Mouse (Mus musculus) ES-E14 (cell line): ENCODE results near the gene Ints12. TPM values are rescaled to one million over a fixed set of nuclear protein-coding genes. Genes with fewer than 3 reads are reported as not detected.

ENCODE experiments used
- DNase-seq: peaks from one replicate; pipeline ENCODE4 v3.0.0-alpha.2; 2013; ENCODE audit warnings: low read depth, low spot score
- H3K27ac ChIP-seq: 2 replicates; pipeline ENCODE4 v1.5.1; 2012; ENCODE audit warnings: low read depth, mild to moderate bottlenecking, low read length, moderate library complexity, mixed read lengths; ENCODE audit not compliant: poor library complexity, insufficient read depth, severe bottlenecking
- H3K36me3 ChIP-seq: 2 replicates; pipeline ENCODE4 v1.6.1; 2012; ENCODE audit warnings: mild to moderate bottlenecking, low read length, moderate library complexity, mixed read lengths; ENCODE audit not compliant: control insufficient read depth, poor library complexity, insufficient read depth, severe bottlenecking
- H3K4me1 ChIP-seq, 2 experiments: fragments of 150-350 bp in 1 of 2; sonication (generic) in 1 of 2; 2 replicates each; pipeline ENCODE4 v1.6.1; 2012; ENCODE audit warnings: low read length in 2 of 2, mild to moderate bottlenecking in 1 of 2, mixed read lengths in 1 of 2; ENCODE audit not compliant: control insufficient read depth in 2 of 2, insufficient read depth in 2 of 2, poor library complexity in 1 of 2
- H3K4me3 ChIP-seq, 2 experiments: fragments of 150-350 bp in 1 of 2; sonication (generic) in 1 of 2; 2 replicates each; pipeline ENCODE4 v1.5.1; 2012; ENCODE audit warnings: low read length in 2 of 2, low read depth in 1 of 2, mild to moderate bottlenecking in 1 of 2, mixed read lengths in 1 of 2; ENCODE audit not compliant: insufficient read depth in 1 of 2, poor library complexity in 1 of 2, severe bottlenecking in 1 of 2
- H3K9ac ChIP-seq: 2 replicates; pipeline ENCODE4 v1.6.1; 2012; ENCODE audit warnings: low read depth, mild to moderate bottlenecking, low read length, mixed read lengths; ENCODE audit not compliant: poor library complexity, insufficient read depth, severe bottlenecking
- H3K9me3 ChIP-seq: fragments of 150-350 bp; sonication (generic); 2 replicates; pipeline ENCODE4 v1.6.1; 2012; ENCODE audit warnings: low read depth, mild to moderate bottlenecking, low read length; ENCODE audit not compliant: control insufficient read depth, insufficient read depth
- CHD2 ChIP-seq: IDR thresholded peaks from 2 replicates; pipeline ENCODE4 v1.6.1; 2014; ENCODE audit warnings: mild to moderate bottlenecking, low read depth, low read length, inconsistent platforms
- HCFC1 ChIP-seq: IDR thresholded peaks from 2 replicates; pipeline ENCODE4 v1.6.1; 2012; ENCODE audit warnings: low read length, inconsistent platforms, borderline replicate concordance; ENCODE audit not compliant: insufficient read depth
- MAFK ChIP-seq: IDR thresholded peaks from 2 replicates; pipeline ENCODE4 v1.6.1; 2014; ENCODE audit warnings: mild to moderate bottlenecking, low read depth, low read length, inconsistent platforms; ENCODE audit not compliant: insufficient read depth
- ZC3H11A ChIP-seq: IDR thresholded peaks from 2 replicates; pipeline ENCODE4 v1.6.1; 2012; ENCODE audit warnings: low read depth, mild to moderate bottlenecking, inconsistent platforms, low read length, borderline replicate concordance
- ZNF384 ChIP-seq: IDR thresholded peaks from 2 replicates; pipeline ENCODE4 v1.6.1; 2012; ENCODE audit warnings: low read depth, low read length, inconsistent platforms
- in situ Hi-C, 2 experiments: fragments of 600-800 bp; cut with MboI; formaldehyde crosslinking; loops; one replicate each; pipeline ENCODE4 v1.15.1; 2025; ENCODE audit warnings: low sequenced_read_pairs in 2 of 2, inconsistent platforms in 1 of 2; ENCODE audit not compliant: unreplicated experiment in 2 of 2
- total RNA-seq: library from RNA; depleted of rRNA; stranded (reverse); fragments of 300-350 nt; gene quantifications from 2 replicates; pipeline ENCODE4 v1.2.3, GENCODE M21; 2012

Ints12 gene
- total RNA-seq, 1 experiment: 24.3 TPM

DNA sequence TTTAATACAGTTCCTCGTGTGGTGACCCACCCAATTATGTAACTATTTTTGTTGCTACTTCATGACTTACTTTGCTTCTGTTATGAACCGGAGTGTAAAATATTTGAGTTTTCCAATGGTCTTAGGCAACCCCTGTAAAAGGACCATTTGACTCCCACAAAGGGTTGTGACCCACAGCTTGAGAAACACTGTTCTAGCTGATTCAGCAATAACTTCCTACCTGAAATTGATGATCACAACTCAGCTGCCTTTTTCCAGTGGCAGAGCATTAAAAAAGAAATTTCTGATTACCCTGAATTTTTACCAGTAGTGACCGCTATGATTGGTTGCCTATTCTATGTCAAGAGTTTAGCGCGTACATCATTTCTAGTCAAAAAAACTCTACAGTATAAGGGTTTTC, 39.7 kb downstream of the Ints12 start:
- H3K9ac ChIP-seq: no peak overlapping the region
- in situ Hi-C loops: no loop called here
- H3K4me1 ChIP-seq: no peaks in the 10 kb centered on the region
- no peak overlapping the region for H3K27ac ChIP-seq
- no peak overlapping the region for H3K4me3 ChIP-seq
- TF ChIP-seq ZNF384 (no peak), CHD2 (no peak), ZC3H11A (no peak), HCFC1 (no peak), MAFK (peak; percentile 60)
- no peaks in the 10 kb centered on the region for H3K9me3 ChIP-seq
- no peak for DNase-seq
- H3K36me3 ChIP-seq: no peaks in the 10 kb centered on the region

DNA sequence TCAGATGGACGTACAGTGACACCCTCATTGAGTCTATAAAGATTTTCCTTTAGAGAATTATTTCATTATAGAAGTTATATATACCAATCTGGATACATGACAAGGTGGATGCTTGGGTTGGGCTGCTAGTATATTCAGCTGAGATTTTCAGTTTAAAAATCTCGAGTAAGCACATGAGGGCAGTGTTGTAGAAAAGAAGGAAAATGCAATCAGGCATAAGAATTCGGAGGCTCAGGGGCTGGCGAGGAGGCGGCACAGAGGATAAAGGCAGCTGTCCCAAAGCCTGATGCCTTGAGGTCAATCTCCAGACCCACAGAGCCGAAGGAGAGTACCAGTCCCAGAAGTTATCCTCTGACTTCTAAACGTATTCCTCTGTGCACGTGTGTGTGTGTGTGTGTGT, 41.0 kb downstream of the Ints12 start:
- H3K4me1 ChIP-seq: no peaks in the 10 kb centered on the region
- H3K9ac ChIP-seq: no peak overlapping the region
- no peak overlapping the region for H3K27ac ChIP-seq
- no peaks in the 10 kb centered on the region for H3K36me3 ChIP-seq
- in situ Hi-C loops: no loop called here
- no peak for TF ChIP-seq ZNF384
- TF ChIP-seq MAFK: no peak
- no peak for TF ChIP-seq CHD2
- TF ChIP-seq HCFC1: no peak
- TF ChIP-seq ZC3H11A: no peak
- DNase-seq: no peak
- H3K4me3 ChIP-seq: no peak overlapping the region
- no peaks in the 10 kb centered on the region for H3K9me3 ChIP-seq

DNA sequence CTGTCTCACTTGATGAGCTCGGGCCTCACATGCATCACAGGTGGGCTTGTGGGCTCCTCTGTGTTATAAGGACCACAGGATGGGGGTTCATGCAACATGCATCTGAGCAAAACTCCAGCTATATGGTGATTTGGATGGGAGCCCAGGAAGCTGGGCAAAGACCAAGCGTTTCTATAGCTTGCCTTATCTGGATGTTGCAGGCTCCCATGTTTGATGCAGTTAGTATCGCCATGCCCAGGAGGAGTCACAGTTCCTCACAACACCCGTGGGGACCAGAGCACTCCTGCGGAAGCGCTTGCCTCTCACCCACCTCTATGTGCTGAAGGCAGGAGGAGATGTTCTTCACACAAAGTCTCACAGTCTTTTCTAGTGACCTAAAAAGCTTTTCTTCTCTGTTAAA, 50.2 kb downstream of the Ints12 start:
- Histone ChIP-seq H3K9ac (no peak overlapping the region), H3K4me1 (no peaks in the 10 kb centered on the region), H3K36me3 (no peaks in the 10 kb centered on the region), H3K4me3 (no peak overlapping the region), H3K27ac (no peak overlapping the region), H3K9me3 (no peaks in the 10 kb centered on the region)
- in situ Hi-C loops: no loop called here
- DNase-seq: no peak
- TF ChIP-seq CHD2 (no peak), ZC3H11A (no peak), ZNF384 (no peak), MAFK (no peak), HCFC1 (no peak)

DNA sequence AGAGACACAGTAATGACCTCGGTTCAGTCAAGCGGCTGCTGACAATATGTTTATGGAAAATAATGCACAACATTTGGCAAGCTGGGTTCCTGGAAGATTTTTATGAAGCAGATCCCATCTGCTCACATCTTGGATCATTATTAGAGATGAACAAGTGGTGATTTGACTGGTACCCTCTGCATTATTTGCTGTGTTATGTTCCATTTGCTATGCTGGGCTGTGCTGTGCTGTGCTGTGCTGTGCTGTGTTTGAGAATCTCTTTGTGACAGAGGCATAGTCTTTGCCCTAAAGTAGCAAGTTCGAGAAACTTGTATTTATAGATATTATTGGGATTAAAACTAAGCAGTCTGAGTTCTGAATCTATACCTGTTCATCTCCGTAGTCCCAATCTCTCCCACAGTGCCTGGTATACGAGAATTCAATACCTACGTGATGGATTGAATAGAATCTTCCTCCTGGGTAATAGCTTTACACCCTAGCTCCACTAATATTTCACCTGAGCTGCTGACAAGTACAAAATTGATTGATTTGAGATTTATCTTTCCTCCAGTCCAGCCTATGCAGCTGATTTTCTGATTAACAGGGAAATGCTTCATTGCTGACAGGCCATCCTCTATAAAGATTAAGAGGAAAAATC, 53.0 kb downstream of the Ints12 start:
- Histone ChIP-seq H3K9me3 (no peaks in the 10 kb centered on the region), H3K9ac (no peak overlapping the region), H3K36me3 (no peaks in the 10 kb centered on the region), H3K4me3 (no peak overlapping the region), H3K27ac (no peak overlapping the region), H3K4me1 (no peaks in the 10 kb centered on the region)
- in situ Hi-C loops: no loop called here
- TF ChIP-seq ZNF384: no peak
- no peak for TF ChIP-seq MAFK
- no peak for TF ChIP-seq ZC3H11A
- no peak for TF ChIP-seq CHD2
- no peak for TF ChIP-seq HCFC1
- no peak for DNase-seq

DNA sequence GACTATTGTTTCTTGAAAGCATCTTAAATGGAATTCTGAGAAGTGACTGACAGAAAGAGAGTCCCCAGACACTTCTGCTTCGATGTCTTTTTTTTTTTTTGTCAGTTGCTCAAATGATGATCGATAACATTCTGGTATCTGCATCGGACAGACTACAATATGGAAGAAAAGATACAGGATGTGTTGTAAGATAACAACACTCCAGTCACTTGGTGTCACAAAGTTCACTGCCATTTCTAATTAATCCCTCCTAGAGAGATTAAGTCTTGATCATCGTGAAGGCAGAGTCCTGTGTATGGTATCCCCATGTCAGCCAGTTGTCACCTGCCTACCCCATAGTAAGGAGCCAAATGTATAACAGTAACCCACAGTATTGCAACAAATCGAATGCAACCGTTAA, 60.0 kb downstream of the Ints12 start:
- TF ChIP-seq ZC3H11A (no peak), ZNF384 (no peak), CHD2 (no peak), HCFC1 (no peak), MAFK (no peak)
- in situ Hi-C loops: no loop called here
- no peak overlapping the region for H3K9ac ChIP-seq
- no peak overlapping the region for H3K4me3 ChIP-seq
- no peaks in the 10 kb centered on the region for H3K9me3 ChIP-seq
- no peaks in the 10 kb centered on the region for H3K36me3 ChIP-seq
- H3K4me1 ChIP-seq: no peaks in the 10 kb centered on the region
- DNase-seq: no peak
- no peak overlapping the region for H3K27ac ChIP-seq
